Mouse (Mus musculus): ENCODE results near the gene Oas1h.
"Not testable (repeated sequence)": the region's sequence is repeated elsewhere in the genome, so short reads cannot be mapped to it uniquely, and the experiment has no call there.

The Oas1h gene

DNA sequence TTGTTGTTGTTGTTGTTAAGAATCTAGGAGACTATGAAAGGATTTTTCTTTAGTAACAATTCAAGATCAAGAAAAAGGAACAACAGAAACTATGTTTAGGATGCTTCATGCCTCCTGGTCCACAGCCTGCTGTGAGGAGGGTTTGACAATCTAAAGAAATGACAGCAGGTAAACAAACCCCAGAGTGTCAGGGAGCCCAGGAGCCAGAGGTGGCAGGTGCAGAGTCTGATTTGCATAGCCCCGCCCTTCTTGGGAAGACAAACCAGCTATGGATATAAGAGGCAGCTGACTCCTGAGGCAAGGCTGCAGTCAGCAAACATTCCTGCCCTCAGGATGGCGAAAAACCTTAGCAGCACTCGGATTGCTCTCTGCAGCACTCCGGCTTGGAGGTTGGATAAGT is at the start of gene Oas1h:
Gene Oas1h, plus strand, starts transcription at position 301 of the 400 bp plus-strand sequence.
- DNase-seq (ENCODE audit: low read depth, low spot score), result no peak

- peak; percentile 87 for DNase-seq (ENCODE audit: low read depth, low spot score)
Observed at GRCm38 (mm10) chr5:120811951-120812819, 49.0 kb upstream of the Oas1h start, which contains the start of gene Oas1c. Gene Oas1c (minus strand): TSS chr5:120812514.

GRCm38 (mm10) chr5:120813023-120813422 is 48.2 kb upstream of the Oas1h start:
- no peak for DNase-seq (ENCODE audit: low read depth, low spot score)

DNA sequence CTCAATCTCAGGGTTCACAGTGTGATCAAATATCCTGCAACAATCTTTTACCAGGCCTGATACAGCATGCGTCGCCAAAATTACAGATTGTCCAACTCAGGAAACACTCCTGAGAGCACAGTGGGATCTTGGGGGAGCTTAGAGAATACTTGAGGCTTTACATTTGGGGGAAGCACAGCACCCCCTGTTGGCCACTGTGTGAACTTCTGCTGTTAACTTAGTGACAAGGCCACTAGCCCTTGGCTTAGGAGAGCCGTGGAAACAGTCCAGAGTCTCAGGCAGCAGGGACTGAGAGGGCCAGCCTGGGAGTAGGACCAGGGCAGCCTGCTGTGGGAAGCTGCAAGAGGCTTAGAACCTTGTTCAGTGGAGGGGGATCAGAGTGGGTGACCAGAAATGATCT is 45.3 kb upstream of the Oas1h start:
- DNase-seq (ENCODE audit: low read depth, low spot score), result peak; percentile 37

- no peak for DNase-seq (ENCODE audit: low read depth, low spot score)
Observed at GRCm38 (mm10) chr5:120818999-120819398, 42.2 kb upstream of the Oas1h start.

DNA sequence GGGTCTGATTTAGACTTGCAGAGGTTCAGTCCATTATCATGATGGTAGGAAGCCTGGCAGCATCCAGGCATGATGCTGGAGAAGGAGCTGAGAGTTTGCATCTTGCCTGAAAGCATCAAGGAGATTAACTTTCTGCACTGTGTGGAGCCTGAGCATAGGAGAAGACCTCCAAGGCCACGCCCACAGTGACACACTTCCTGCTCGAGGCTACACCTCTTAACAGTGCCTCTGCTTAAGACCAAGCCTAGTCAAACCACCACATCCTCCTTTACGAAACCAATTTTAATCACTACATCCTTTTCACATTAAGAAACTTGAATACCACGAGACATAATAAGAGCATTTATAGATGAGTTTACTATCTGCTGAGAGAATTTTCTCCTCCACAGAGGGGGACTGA is 30.2 kb upstream of the Oas1h start:
- DNase-seq (ENCODE audit: low read depth, low spot score), result no peak

GRCm38 (mm10) chr5:120833335-120834280 is 27.6 kb upstream of the Oas1h start:
- peak; percentile 30 for DNase-seq (ENCODE audit: low read depth, low spot score)

- peak; percentile 53 for DNase-seq (ENCODE audit: low read depth, low spot score)
Observed at GRCm38 (mm10) chr5:120836731-120837585, 24.3 kb upstream of the Oas1h start.

DNA sequence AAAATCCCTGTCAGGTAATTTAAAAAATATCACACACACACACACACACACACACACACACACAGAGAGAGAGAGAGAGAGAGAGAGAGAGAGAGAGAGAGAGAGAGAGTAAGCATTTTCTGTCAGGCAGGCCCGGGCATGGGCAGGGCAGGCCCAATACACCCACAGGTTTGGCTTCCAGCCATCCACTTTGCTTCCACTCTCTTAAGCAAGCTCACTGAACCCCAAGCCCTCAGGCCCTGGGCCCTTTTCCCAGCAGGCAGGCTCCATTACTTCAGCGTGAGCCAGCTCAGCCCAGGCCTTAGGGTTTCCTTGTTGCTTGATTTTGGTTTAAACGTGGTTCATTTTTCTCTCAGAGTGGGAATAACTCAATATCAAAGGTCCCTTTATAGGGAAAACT is 16.5 kb upstream of the Oas1h start:
- DNase-seq (ENCODE audit: low read depth, low spot score), result no peak

DNA sequence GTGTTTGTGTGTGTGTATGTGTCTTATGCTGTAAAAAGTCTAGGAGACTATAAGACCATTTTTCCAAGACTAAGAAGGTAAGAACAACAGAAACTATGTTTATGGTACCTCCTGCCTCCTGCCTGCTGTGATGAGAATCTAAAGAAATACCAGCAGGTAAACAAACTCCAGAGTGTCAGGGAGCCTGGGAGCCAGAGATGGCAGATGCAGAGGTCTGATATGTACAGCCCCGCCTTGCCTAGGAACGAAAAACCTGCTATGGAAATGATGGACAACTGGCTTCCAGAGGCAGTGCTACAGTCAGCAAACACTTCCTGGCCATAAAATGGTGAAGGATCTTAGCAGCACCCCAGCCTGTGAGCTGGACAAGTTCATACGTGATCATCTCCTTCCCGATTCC is 14.2 kb upstream of the Oas1h start, which contains the start of gene Oas1f:
Gene Oas1f, plus strand, starts transcription at position 301 of the 400 bp plus-strand sequence.
- no peak for DNase-seq (ENCODE audit: low read depth, low spot score)

DNA sequence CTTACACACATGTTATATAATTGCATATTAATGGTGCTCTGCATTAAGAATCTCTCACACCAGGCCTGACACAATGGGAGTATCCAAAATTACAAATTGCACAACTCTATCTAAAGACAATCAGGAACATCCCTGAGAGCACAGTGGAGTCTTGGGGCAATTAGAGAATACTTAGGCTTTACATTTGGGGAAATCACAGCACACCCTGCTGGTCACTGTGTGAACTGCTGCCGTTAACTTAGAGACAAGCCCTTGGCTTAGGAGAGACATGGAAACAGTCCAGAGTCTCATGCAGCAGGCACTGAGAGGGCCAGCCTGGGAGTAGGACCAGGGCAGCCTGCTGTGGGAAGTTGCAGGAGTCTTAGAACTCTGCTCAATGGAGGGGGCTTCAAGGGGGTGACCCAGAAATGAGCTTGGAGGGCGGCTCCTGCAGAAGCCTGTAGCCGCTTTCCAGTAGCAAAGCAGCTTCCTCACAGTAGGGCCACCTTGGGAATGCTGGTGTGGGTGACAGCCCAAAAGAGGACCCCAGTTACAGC is 11.6 kb upstream of the Oas1h start:
- DNase-seq (ENCODE audit: low read depth, low spot score), result peak; percentile 39

DNA sequence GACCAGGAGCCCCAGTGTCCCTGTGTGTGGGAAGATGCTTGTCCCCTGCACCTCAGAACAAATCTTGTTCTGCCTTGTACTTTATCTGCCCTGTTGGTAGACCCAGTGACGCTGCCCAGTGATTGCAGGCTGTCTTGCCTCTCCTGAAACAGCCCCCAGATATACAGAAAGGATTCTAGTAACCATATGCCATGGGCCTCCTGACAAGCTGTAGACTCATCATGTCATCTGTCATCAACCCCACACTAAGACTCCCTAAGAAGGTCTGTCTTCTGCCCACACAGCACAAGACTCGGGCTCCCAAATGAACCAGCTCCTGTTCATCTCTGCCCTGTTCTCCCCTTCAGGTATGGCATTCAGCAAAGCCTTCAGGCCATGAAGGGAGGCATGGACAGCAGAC is 2.0 kb upstream of the Oas1h start:
- DNase-seq (ENCODE audit: low read depth, low spot score), result no peak

DNA sequence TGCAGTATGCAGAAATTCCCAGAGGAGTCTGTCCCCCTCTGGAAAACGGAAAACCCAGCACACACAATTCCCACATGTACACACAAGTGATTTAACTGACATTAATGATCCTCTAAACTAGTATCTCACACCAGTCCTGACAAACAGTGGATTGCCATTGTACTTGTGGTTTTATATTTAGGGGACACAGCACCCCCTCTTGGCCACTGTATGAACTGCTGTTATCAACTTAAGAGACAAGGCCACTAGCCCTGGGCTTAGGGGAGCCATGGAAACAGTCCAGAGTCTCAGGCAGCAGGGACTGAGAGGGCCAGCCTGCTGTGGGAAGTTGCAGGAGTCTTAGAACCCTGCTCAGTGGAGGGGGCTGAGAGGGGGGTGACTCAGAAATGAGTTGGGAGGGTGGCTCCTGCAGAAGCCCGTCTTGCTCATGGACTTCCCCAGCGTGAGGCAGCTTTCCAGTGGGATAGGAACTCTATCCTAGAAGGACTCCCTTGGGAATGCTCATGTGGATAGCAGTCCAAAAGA is 4.2 kb downstream of the Oas1h start:
- DNase-seq (ENCODE audit: low read depth, low spot score), result peak; percentile 36

DNA sequence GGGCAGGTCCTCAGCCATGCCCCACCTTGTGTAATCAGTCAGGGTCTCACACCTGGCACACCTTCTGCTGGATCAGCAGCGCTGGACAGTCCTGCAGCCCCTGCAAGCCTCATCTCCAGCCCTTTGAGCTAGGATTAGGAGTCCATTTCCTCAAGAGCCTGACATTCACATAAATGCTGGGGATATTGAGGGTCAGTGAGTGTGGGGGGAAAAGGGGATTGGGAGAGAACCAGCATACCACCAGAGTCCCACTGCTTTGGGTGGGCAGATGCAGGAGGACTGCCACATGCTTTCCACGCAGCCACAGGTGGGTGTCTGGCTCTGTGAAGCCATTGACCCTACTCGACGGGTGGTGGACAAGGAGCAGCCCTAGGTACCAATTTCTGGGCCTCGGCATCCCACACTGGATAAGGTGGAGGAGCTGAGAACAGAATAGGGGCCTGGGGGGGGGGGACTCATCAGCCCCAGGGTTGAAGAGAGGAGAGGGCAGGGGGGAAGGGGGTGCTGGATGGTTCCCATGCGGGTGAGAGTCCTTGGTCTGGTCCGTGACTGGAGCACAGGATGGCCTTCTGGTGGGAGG is 8.3 kb downstream of the Oas1h start:
- DNase-seq (ENCODE audit: low read depth, low spot score), result no peak

DNA sequence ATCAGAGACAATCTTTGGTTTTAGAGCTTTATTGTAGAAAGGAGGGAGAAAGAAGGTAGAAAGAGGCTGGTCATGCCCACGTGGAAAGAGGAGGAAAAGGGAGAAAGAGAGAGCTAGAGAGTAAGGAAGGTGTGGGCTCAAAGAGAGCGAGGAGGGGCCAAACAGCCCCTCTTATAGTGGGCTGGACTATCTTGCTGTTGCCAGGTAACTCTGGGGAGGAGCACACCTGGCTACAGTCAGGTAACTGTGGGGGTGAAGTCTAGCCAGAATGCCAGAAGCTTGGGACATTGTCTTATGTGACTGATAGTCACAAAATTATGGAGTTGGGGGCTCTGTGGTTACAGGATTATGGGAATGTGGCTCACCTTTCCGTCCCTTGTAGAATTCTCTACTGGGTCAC is 8.9 kb downstream of the Oas1h start:
- no peak for DNase-seq (ENCODE audit: low read depth, low spot score)

DNA sequence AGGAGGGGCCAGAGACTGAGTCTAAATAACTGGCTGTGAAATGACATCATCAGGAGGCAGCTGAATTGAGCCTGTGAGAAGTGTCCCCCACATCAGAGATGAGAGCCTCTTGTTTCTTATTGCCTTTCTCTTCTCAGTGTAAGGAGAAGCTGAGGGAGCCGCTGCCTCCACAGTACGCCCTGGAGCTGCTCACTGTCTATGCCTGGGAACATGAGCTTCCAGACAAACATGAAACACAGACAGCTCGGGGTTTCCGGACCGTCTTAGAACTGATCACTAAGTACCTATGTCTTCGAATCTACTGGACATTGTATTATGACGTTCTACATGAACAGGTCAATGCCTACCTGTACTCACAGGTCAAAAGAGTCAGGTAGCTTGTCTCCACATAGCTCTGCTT is 9.6 kb downstream of the Oas1h start:
- DNase-seq (ENCODE audit: low read depth, low spot score), result no peak

- DNase-seq (ENCODE audit: low read depth, low spot score), result no peak
Observed at GRCm38 (mm10) chr5:120871469-120871868, 10.2 kb downstream of the Oas1h start.

- DNase-seq (ENCODE audit: low read depth, low spot score), result not testable (repeated sequence)
Observed at GRCm38 (mm10) chr5:120876839-120877238, 15.6 kb downstream of the Oas1h start.

- not testable (repeated sequence) for DNase-seq (ENCODE audit: low read depth, low spot score)
Observed at GRCm38 (mm10) chr5:120877407-120877806, 16.2 kb downstream of the Oas1h start.

DNA sequence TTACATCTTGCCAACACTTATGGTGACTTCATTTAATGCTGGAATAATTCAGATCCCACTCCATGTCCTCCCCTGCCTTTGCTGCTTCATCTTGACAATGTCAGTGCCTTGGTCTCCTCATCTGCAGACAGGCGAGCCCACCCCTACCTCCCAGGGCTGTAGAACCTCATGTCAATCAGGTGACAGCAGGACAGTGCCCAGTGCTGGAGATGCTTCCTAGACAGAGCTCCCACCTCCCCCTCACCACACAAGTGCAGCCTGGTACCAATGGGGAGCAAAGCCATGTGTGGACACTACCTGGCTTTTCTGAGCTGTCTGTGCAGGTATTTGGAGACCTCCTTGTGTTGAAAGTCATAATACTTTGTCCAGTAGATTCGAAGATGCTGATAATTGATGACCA is 17.6 kb downstream of the Oas1h start:
- DNase-seq (ENCODE audit: low read depth, low spot score), result not testable (repeated sequence)

Measured in mesoderm, embryonic 11.5 days (tissue).